Mouse (Mus musculus) spleen, adult 2 months (tissue): ENCODE data around the gene Ptprj.

ENCODE experiments used
- CTCF ChIP-seq: fragments of 200-500 bp; IDR thresholded peaks from 2 replicates; pipeline ENCODE4 v1.5.1; 2011; ENCODE audit warnings: mild to moderate bottlenecking, inconsistent platforms; ENCODE audit not compliant: insufficient read depth, insufficient read length, insufficient replicate concordance; ENCODE audit errors: extremely low read depth
- POLR2A ChIP-seq: fragments of 200-500 bp; IDR thresholded peaks from 2 replicates; pipeline ENCODE4 v1.6.1; 2011; ENCODE audit warnings: low read depth, low read length, inconsistent platforms

GRCm38 (mm10) chr2:90533944-90534343, 46.5 kb downstream of the Ptprj start:
- TF ChIP-seq CTCF: no peak
- no peak for TF ChIP-seq POLR2A
